Mouse (Mus musculus): ENCODE results near the gene Psmg4.

The Psmg4 gene

GRCm38 (mm10) chr13:34195676-34196075 lies 32.9 kb downstream of the Psmg4 start:
- no peak for DNase-seq (ENCODE audit: low spot score in 2 of 2)

- DNase-seq (ENCODE audit: low spot score in 2 of 2) = no peak
Measured at GRCm38 (mm10) chr13:34205216-34205615, 42.5 kb downstream of the Psmg4 start.

- DNase-seq (ENCODE audit: low spot score in 2 of 2) = no peak
Measured at GRCm38 (mm10) chr13:34207714-34208470, 45.1 kb downstream of the Psmg4 start.

- no peak for DNase-seq (ENCODE audit: low spot score in 2 of 2)
Measured at GRCm38 (mm10) chr13:34211261-34211775, 48.6 kb downstream of the Psmg4 start.

- DNase-seq (ENCODE audit: low spot score in 2 of 2) = peak; percentile 70 to 77
Measured at GRCm38 (mm10) chr13:34212735-34213212, 50.0 kb downstream of the Psmg4 start.

- DNase-seq (ENCODE audit: low spot score in 2 of 2) = no peak
Measured at GRCm38 (mm10) chr13:34214855-34215254, 52.1 kb downstream of the Psmg4 start.

GRCm38 (mm10) chr13:34218776-34219175 lies 56.0 kb downstream of the Psmg4 start:
- no peak for DNase-seq (ENCODE audit: low spot score in 2 of 2)

GRCm38 (mm10) chr13:34219728-34220127 lies 57.0 kb downstream of the Psmg4 start:
- no peak for DNase-seq (ENCODE audit: low spot score in 2 of 2)

- peak in 1 of 2 experiments; percentile 40 for DNase-seq (ENCODE audit: low spot score in 2 of 2)
Measured at GRCm38 (mm10) chr13:34222985-34223384, 60.2 kb downstream of the Psmg4 start.

- no peak for DNase-seq (ENCODE audit: low spot score in 2 of 2)
Measured at GRCm38 (mm10) chr13:34226940-34227339, 64.2 kb downstream of the Psmg4 start.
